ENCODE assay signal across 8 mouse cellular contexts in genomic region chr17:47924383-47925339, GRCm38 (mm10). TPM values are rescaled to one million over a fixed set of nuclear protein-coding genes. Genes with fewer than 3 reads are reported as not detected.
DNase-seq lines count a peak whose midpoint lies in the region; ATAC-seq lines count a peak whose summit lies in the region.

Gene Foxp4, minus strand, starts transcription at chr17:47924645.

- H3K9ac ChIP-seq in hindbrain, embryonic 11.5 days (ENCODE audit: low read depth, low read length): peak within 1 kb of the TSS; percentile 95

- H3K36me3 ChIP-seq in hindbrain, embryonic 11.5 days (ENCODE audit: control insufficient read depth, insufficient read depth, low read length): no peaks in the 10 kb centered on the region

- WGBS in hindbrain, embryonic 11.5 days: under 1% methylated on average over 77 of the region's 91 CpGs

- peak; percentile 85 for ATAC-seq in hindbrain, embryonic 11.5 days (ENCODE audit: low FRiP score)

- H3K4me3 ChIP-seq in hindbrain, embryonic 11.5 days (ENCODE audit: low read depth, low read length): peak within 1 kb of the TSS; percentile 85

- H3K4me2 ChIP-seq in hindbrain, embryonic 11.5 days (replicated peaks; ENCODE audit: low read depth, low read length): peak within 1 kb of the TSS; percentile 81

- 0 out of 2 replicates have a peak, but pooled peaks cover 2% of the 10 kb centered on the region for H3K27me3 ChIP-seq in hindbrain, embryonic 11.5 days (ENCODE audit: control insufficient read depth, insufficient read depth, low read length)

- peak; percentile 96 for DNase-seq in Muller cell, postnatal 12 days (ENCODE audit: inconsistent ontology term)
- DNase-seq in cerebellum, adult 9-10 months: peak; percentile 42
- peak; percentile 28 to 77 for DNase-seq in frontal cortex, adult 2 months (ENCODE audit: extremely low spot score in 1 of 2, low spot score in 1 of 2)
- DNase-seq in hindbrain, embryonic 11.5 days (ENCODE audit: low spot score): peak; percentile 93
- peak; percentile 75 to 77 for DNase-seq in layer of hippocampus, postnatal 14 days (ENCODE audit: low spot score in 2 of 2)
- peak; percentile 82 for DNase-seq in lung, postnatal 14 days
- DNase-seq in ovary, postnatal 36 days (ENCODE audit: low spot score): peak; percentile 87
- peak; percentile 91 for DNase-seq in thymus, postnatal 14 days

- H3K27ac ChIP-seq in hindbrain, embryonic 11.5 days (ENCODE audit: low read depth, low read length): peak within 1 kb of the TSS; percentile 96

- peaks cover 8% of the 10 kb centered on the region for H3K4me1 ChIP-seq in hindbrain, embryonic 11.5 days (replicated peaks; ENCODE audit: control insufficient read depth, insufficient read depth, low read length)

- no peaks in the 10 kb centered on the region for H3K9me3 ChIP-seq in hindbrain, embryonic 11.5 days (ENCODE audit: control insufficient read depth, low read length)

RNA-seq across cellular contexts. Expression of gene Foxp4, which starts in this region (rescaled TPM):
- 41.7 and 50.1 TPM in 2 replicates for polyA plus RNA-seq in frontal cortex, adult 2 months (2012; rRNA removed)
- polyA plus RNA-seq in hindbrain, embryonic 11.5 days (2014; fragmentation: Nextera tagmentation; extraction: Ambion mirVana): 23.9 and 28.4 TPM in 2 replicates
- 10 to 100 TPM; 43.4 to 49.1 TPM for total RNA-seq in layer of hippocampus, postnatal 14 days (2021)

Comparison
In these comparisons a context has a peak if more than half of its experiments do, and no peak if none do; other contexts are left out.
1. Peak in every context shown above with its lines: DNase-seq, ATAC-seq, H3K4me3 ChIP-seq and H3K27ac ChIP-seq.
2. DNase-seq: peak in every context shown above with its lines; median percentile 96 in Muller cell, postnatal 12 days; 93 in hindbrain, embryonic 11.5 days; 91 in thymus, postnatal 14 days; 87 in ovary, postnatal 36 days; 82 in lung, postnatal 14 days; 76 in layer of hippocampus, postnatal 14 days; 52 in frontal cortex, adult 2 months; 42 in cerebellum, adult 9-10 months.